Mouse (Mus musculus) adrenal gland, postnatal 36 days (tissue): ENCODE results near the gene Chd8. TPM values are rescaled to one million over a fixed set of nuclear protein-coding genes. Genes with fewer than 3 reads are reported as not detected.
"Not testable (repeated sequence)": the region's sequence is repeated elsewhere in the genome, so short reads cannot be mapped to it uniquely, and the experiment has no call there.

Experiments used
- DNase-seq, 2 experiments: peaks; one replicate each; pipeline ENCODE4 v3.0.0; 2021; ENCODE audit warnings: mixed read lengths in 1 of 2
- long read RNA-seq, 2 experiments: library from polyadenylated mRNA; stranded (forward); transcript quantifications; one replicate each; pipeline ENCODE4 v2.0.0; 2021; ENCODE audit warnings: borderline sequencing depth in 2 of 2
- total RNA-seq, 2 experiments: library from RNA; stranded (reverse); gene quantifications; 2 replicates each; pipeline ENCODE4 v1.2.3; 2021

The Chd8 gene
- total RNA-seq, result 10 to 100 TPM; 90.1 to 92.4 TPM
- long read RNA-seq, experiment 1, partial matches to known transcripts, result 1 of 3 reads
- long read RNA-seq, experiment 1, other reads (novel, unspliced or antisense), result 2 of 3 reads
- long read RNA-seq, experiment 2, partial matches to known transcripts, result 0 of 2 reads
- long read RNA-seq, experiment 2, other reads (novel, unspliced or antisense), result 2 of 2 reads

- DNase-seq, result peak; percentile 99
Measured at GRCm38 (mm10) chr14:52257484-52258213, at the start of gene Chd8. Gene Chd8, minus strand, starts transcription at chr14:52257780.

GRCm38 (mm10) chr14:52306100-52306499, 48.5 kb upstream of the Chd8 start:
- no peak for DNase-seq

GRCm38 (mm10) chr14:52304644-52305271, 47.2 kb upstream of the Chd8 start, which contains the start of gene Mettl3:
Gene Mettl3, minus strand, starts transcription at chr14:52305128.
- DNase-seq, result peak; percentile 92

GRCm38 (mm10) chr14:52303517-52303916, 45.9 kb upstream of the Chd8 start:
- DNase-seq, result not testable (repeated sequence)

- DNase-seq, result no peak
Measured at GRCm38 (mm10) chr14:52295558-52296264, 38.1 kb upstream of the Chd8 start.

- DNase-seq, result no peak
Measured at GRCm38 (mm10) chr14:52284191-52284590, 26.6 kb upstream of the Chd8 start.

- no peak for DNase-seq
Measured at GRCm38 (mm10) chr14:52283629-52284028, 26.0 kb upstream of the Chd8 start.

GRCm38 (mm10) chr14:52279747-52280120, 22.2 kb upstream of the Chd8 start:
- DNase-seq, result peak in 1 of 2 experiments; percentile 18

GRCm38 (mm10) chr14:52278932-52279746, 21.6 kb upstream of the Chd8 start, which contains the start of the genes Tox4 and Rab2b:
Gene Tox4, plus strand, starts transcription at chr14:52279146.
Gene Rab2b, minus strand, starts transcription at chr14:52279545.
- DNase-seq, result peak; percentile 97 to 99

GRCm38 (mm10) chr14:52277210-52277609, 19.6 kb upstream of the Chd8 start:
- no peak for DNase-seq

- DNase-seq, result peak; percentile 59 to 68
Measured at GRCm38 (mm10) chr14:52272781-52273180, 15.2 kb upstream of the Chd8 start.

GRCm38 (mm10) chr14:52256311-52257175, 1.0 kb downstream of the Chd8 start:
- peak in 1 of 2 experiments; percentile 25 for DNase-seq

- no peak for DNase-seq
Measured at GRCm38 (mm10) chr14:52246129-52246528, 11.5 kb downstream of the Chd8 start.

GRCm38 (mm10) chr14:52244690-52245042, 12.9 kb downstream of the Chd8 start:
- no peak for DNase-seq

- peak; percentile 98 to 99 for DNase-seq
Measured at GRCm38 (mm10) chr14:52244041-52244689, 13.4 kb downstream of the Chd8 start.

GRCm38 (mm10) chr14:52236216-52236615, 21.4 kb downstream of the Chd8 start:
- no peak for DNase-seq

- peak; percentile 78 to 80 for DNase-seq
Measured at GRCm38 (mm10) chr14:52235165-52235564, 22.4 kb downstream of the Chd8 start.

GRCm38 (mm10) chr14:52232249-52232648, 25.3 kb downstream of the Chd8 start:
- DNase-seq, result no peak

GRCm38 (mm10) chr14:52225972-52226371, 31.6 kb downstream of the Chd8 start:
- DNase-seq, result no peak

GRCm38 (mm10) chr14:52217261-52217660, 40.3 kb downstream of the Chd8 start:
- no peak for DNase-seq
